Mouse (Mus musculus): ENCODE measurements at regions not wholly inside any gene's neighbourhood (a gene's known extent, or its start where the extent isn't known, plus 50 kb on each side); places are given as distances from the start of the nearest gene placed in this dataset.
A peak's percentile ranks its signal among the peaks of the same experiment; 100 is the strongest.

GRCm38 (mm10) chr1:73459754-73460534, 444.2 kb upstream of the Tnp1 start:
- peak; percentile 5 for DNase-seq (ENCODE audit: low spot score)
- no peak overlapping the region for H3K9ac ChIP-seq (ENCODE audit: low read length)
- H3K9me3 ChIP-seq (replicated peaks; ENCODE audit: control insufficient read depth, low read length): no peaks in the 10 kb centered on the region
- no peak overlapping the region for H3K4me2 ChIP-seq (ENCODE audit: low read length)
- H3K27ac ChIP-seq (ENCODE audit: low read depth, low read length): no peak overlapping the region
- H3K4me3 ChIP-seq (ENCODE audit: low read depth, low read length): no peak overlapping the region
- H3K27me3 ChIP-seq (replicated peaks; ENCODE audit: control insufficient read depth, insufficient read depth, low read length): no peaks in the 10 kb centered on the region
- WGBS: 68% methylated on average over 13 of the region's 13 CpGs
- no peaks in the 10 kb centered on the region for H3K36me3 ChIP-seq (ENCODE audit: control insufficient read depth, insufficient read depth, low read length)
- no peak for ATAC-seq
- no peaks in the 10 kb centered on the region for H3K4me1 ChIP-seq (ENCODE audit: control insufficient read depth, insufficient read depth, low read length)

- no peak for DNase-seq (ENCODE audit: low spot score)
- H3K4me1 ChIP-seq (ENCODE audit: control insufficient read depth, insufficient read depth, low read length): no peaks in the 10 kb centered on the region
- no peak for ATAC-seq
- no peak overlapping the region for H3K9ac ChIP-seq (ENCODE audit: low read length)
- H3K4me3 ChIP-seq (ENCODE audit: low read depth, low read length): no peak overlapping the region
- no peaks in the 10 kb centered on the region for H3K27me3 ChIP-seq (replicated peaks; ENCODE audit: control insufficient read depth, insufficient read depth, low read length)
- no peak overlapping the region for H3K4me2 ChIP-seq (ENCODE audit: low read length)
- no peaks in the 10 kb centered on the region for H3K36me3 ChIP-seq (ENCODE audit: control insufficient read depth, insufficient read depth, low read length)
- H3K27ac ChIP-seq (ENCODE audit: low read depth, low read length): no peak overlapping the region
- H3K9me3 ChIP-seq (replicated peaks; ENCODE audit: control insufficient read depth, low read length): no peaks in the 10 kb centered on the region
- WGBS: 83% methylated on average over 2 of the region's 2 CpGs
Measured at GRCm38 (mm10) chr1:73457261-73457660, 441.6 kb upstream of the Tnp1 start.

GRCm38 (mm10) chr1:73456359-73457062, 440.8 kb upstream of the Tnp1 start:
- no peaks in the 10 kb centered on the region for H3K9me3 ChIP-seq (replicated peaks; ENCODE audit: control insufficient read depth, low read length)
- H3K27ac ChIP-seq (ENCODE audit: low read depth, low read length): no peak overlapping the region
- H3K4me1 ChIP-seq (ENCODE audit: control insufficient read depth, insufficient read depth, low read length): no peaks in the 10 kb centered on the region
- H3K4me3 ChIP-seq (ENCODE audit: low read depth, low read length): no peak overlapping the region
- no peak for DNase-seq (ENCODE audit: low spot score)
- WGBS: 86% methylated on average over 8 of the region's 8 CpGs
- H3K4me2 ChIP-seq (ENCODE audit: low read length): no peak overlapping the region
- H3K36me3 ChIP-seq (ENCODE audit: control insufficient read depth, insufficient read depth, low read length): no peaks in the 10 kb centered on the region
- no peak overlapping the region for H3K9ac ChIP-seq (ENCODE audit: low read length)
- no peak for ATAC-seq
- no peaks in the 10 kb centered on the region for H3K27me3 ChIP-seq (replicated peaks; ENCODE audit: control insufficient read depth, insufficient read depth, low read length)

GRCm38 (mm10) chr1:73444216-73444890, 428.6 kb upstream of the Tnp1 start:
- DNase-seq (ENCODE audit: low spot score): no peak
- no peak for ATAC-seq
- Histone ChIP-seq H3K36me3 (ENCODE audit: control insufficient read depth, insufficient read depth, low read length) (no peaks in the 10 kb centered on the region), H3K9me3 (replicated peaks; ENCODE audit: control insufficient read depth, low read length) (no peaks in the 10 kb centered on the region), H3K4me2 (ENCODE audit: low read length) (no peak overlapping the region), H3K27ac (ENCODE audit: low read depth, low read length) (no peak overlapping the region), H3K9ac (ENCODE audit: low read length) (no peak overlapping the region), H3K4me3 (ENCODE audit: low read depth, low read length) (no peak overlapping the region), H3K27me3 (replicated peaks; ENCODE audit: control insufficient read depth, insufficient read depth, low read length) (no peaks in the 10 kb centered on the region), H3K4me1 (ENCODE audit: control insufficient read depth, insufficient read depth, low read length) (no peaks in the 10 kb centered on the region)
- WGBS: 34% methylated on average over 6 of the region's 6 CpGs

DNA sequence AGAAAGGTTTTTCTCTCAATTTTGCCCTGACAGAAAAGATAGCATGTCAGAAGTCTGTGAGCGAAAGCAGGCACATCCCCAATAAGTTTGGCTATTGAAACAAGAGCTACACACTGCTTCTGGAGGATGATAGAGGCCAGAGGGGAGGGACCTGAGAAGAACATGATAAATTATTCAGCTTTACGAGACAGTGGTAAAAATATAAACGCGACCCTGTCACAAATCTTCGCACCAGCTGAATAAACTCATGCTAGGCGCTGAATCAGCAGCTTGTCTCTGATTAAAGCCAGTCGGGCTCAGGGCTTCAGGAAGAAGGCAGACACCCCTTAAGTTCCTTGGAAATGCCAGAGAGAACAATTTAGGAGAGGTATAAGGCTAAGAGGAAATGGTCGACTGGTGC, 422.7 kb upstream of the Tnp1 start:
- Histone ChIP-seq H3K27ac (ENCODE audit: low read depth, low read length) (no peak overlapping the region), H3K4me2 (ENCODE audit: low read length) (no peak overlapping the region), H3K4me1 (ENCODE audit: control insufficient read depth, insufficient read depth, low read length) (no peaks in the 10 kb centered on the region), H3K36me3 (ENCODE audit: control insufficient read depth, insufficient read depth, low read length) (no peaks in the 10 kb centered on the region), H3K9ac (ENCODE audit: low read length) (no peak overlapping the region), H3K27me3 (replicated peaks; ENCODE audit: control insufficient read depth, insufficient read depth, low read length) (no peaks in the 10 kb centered on the region), H3K4me3 (ENCODE audit: low read depth, low read length) (no peak overlapping the region), H3K9me3 (replicated peaks; ENCODE audit: control insufficient read depth, low read length) (no peaks in the 10 kb centered on the region)
- 87% methylated on average over 8 of the region's 8 CpGs for WGBS
- DNase-seq (ENCODE audit: low spot score) (no peak), ATAC-seq (no peak)

GRCm38 (mm10) chr1:73428101-73428500, 412.4 kb upstream of the Tnp1 start:
- H3K9ac ChIP-seq (ENCODE audit: low read length): no peak overlapping the region
- WGBS: 93% methylated on average over 4 of the region's 4 CpGs
- no peak for ATAC-seq

DNA sequence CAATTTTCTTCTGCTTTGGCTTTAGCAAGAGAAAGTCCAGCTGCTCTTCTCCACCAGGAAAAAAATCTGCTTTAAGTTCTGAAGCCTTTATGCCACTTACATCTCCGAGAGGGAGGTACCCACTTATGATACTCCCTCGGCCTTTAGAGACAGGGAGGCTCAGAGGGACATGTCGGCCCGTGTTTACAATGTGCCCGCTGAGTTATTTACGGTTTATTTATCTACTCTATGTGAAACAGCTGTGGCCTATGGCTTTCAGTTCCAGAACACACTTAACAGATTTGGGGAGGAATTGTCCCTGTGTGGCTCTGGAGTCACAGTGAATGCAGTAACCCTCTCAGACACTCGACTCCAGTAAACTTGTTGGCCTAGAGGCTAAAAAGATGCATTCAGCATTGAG, 409.3 kb upstream of the Tnp1 start:
- ATAC-seq: no peak
- H3K9me3 ChIP-seq (replicated peaks; ENCODE audit: control insufficient read depth, low read length): no peaks in the 10 kb centered on the region
- no peak overlapping the region for H3K9ac ChIP-seq (ENCODE audit: low read length)
- no peaks in the 10 kb centered on the region for H3K4me1 ChIP-seq (ENCODE audit: control insufficient read depth, insufficient read depth, low read length)
- DNase-seq (ENCODE audit: low spot score): no peak
- no peak overlapping the region for H3K27ac ChIP-seq (ENCODE audit: low read depth, low read length)
- WGBS: 84% methylated on average over 7 of the region's 7 CpGs
- H3K4me3 ChIP-seq (ENCODE audit: low read depth, low read length): no peak overlapping the region
- H3K27me3 ChIP-seq (replicated peaks; ENCODE audit: control insufficient read depth, insufficient read depth, low read length): no peaks in the 10 kb centered on the region
- H3K36me3 ChIP-seq (ENCODE audit: control insufficient read depth, insufficient read depth, low read length): no peaks in the 10 kb centered on the region
- no peak overlapping the region for H3K4me2 ChIP-seq (ENCODE audit: low read length)

More at GRCm38 (mm10) chr1:73428101-73428500, 412.4 kb upstream of the Tnp1 start:
- Histone ChIP-seq H3K4me3 (ENCODE audit: low read depth, low read length) (no peak overlapping the region), H3K36me3 (ENCODE audit: control insufficient read depth, insufficient read depth, low read length) (no peaks in the 10 kb centered on the region), H3K27me3 (replicated peaks; ENCODE audit: control insufficient read depth, insufficient read depth, low read length) (no peaks in the 10 kb centered on the region), H3K27ac (ENCODE audit: low read depth, low read length) (no peak overlapping the region), H3K4me1 (ENCODE audit: control insufficient read depth, insufficient read depth, low read length) (no peaks in the 10 kb centered on the region), H3K4me2 (ENCODE audit: low read length) (no peak overlapping the region), H3K9me3 (replicated peaks; ENCODE audit: control insufficient read depth, low read length) (no peaks in the 10 kb centered on the region)
- no peak for DNase-seq (ENCODE audit: low spot score)

- Histone ChIP-seq H3K9me3 (replicated peaks; ENCODE audit: control insufficient read depth, low read length) (no peaks in the 10 kb centered on the region), H3K36me3 (ENCODE audit: control insufficient read depth, insufficient read depth, low read length) (no peaks in the 10 kb centered on the region), H3K4me2 (ENCODE audit: low read length) (no peak overlapping the region), H3K4me1 (ENCODE audit: control insufficient read depth, insufficient read depth, low read length) (no peaks in the 10 kb centered on the region), H3K4me3 (ENCODE audit: low read depth, low read length) (no peak overlapping the region), H3K9ac (ENCODE audit: low read length) (no peak overlapping the region), H3K27me3 (replicated peaks; ENCODE audit: control insufficient read depth, insufficient read depth, low read length) (no peaks in the 10 kb centered on the region), H3K27ac (ENCODE audit: low read depth, low read length) (no peak overlapping the region)
- peak; percentile 58 for DNase-seq (ENCODE audit: low spot score)
- ATAC-seq: peak; percentile 76
- WGBS: 51% methylated on average over 2 of the region's 2 CpGs
Measured at GRCm38 (mm10) chr1:73418196-73418595, 402.5 kb upstream of the Tnp1 start.

GRCm38 (mm10) chr1:73411452-73411851, 395.7 kb upstream of the Tnp1 start:
- no peak overlapping the region for H3K27ac ChIP-seq (ENCODE audit: low read depth, low read length)
- no peak for DNase-seq (ENCODE audit: low spot score)
- 93% methylated on average over 2 of the region's 2 CpGs for WGBS
- no peak for ATAC-seq
- no peak overlapping the region for H3K4me3 ChIP-seq (ENCODE audit: low read depth, low read length)
- H3K36me3 ChIP-seq (ENCODE audit: control insufficient read depth, insufficient read depth, low read length): no peaks in the 10 kb centered on the region
- H3K9ac ChIP-seq (ENCODE audit: low read length): no peak overlapping the region
- H3K4me1 ChIP-seq (ENCODE audit: control insufficient read depth, insufficient read depth, low read length): no peaks in the 10 kb centered on the region
- H3K4me2 ChIP-seq (ENCODE audit: low read length): no peak overlapping the region
- H3K27me3 ChIP-seq (replicated peaks; ENCODE audit: control insufficient read depth, insufficient read depth, low read length): no peaks in the 10 kb centered on the region
- H3K9me3 ChIP-seq (replicated peaks; ENCODE audit: control insufficient read depth, low read length): no peaks in the 10 kb centered on the region

All from forebrain, embryonic 14.5 days (tissue).